Mouse (Mus musculus): Measurements from ENCODE around the gene Ldlr. TPM values are rescaled to one million over a fixed set of nuclear protein-coding genes. Genes with fewer than 3 reads are reported as not detected.

Gene Ldlr
- polyA plus RNA-seq (2021; fragmentation: Nextera tagmentation) = 4.4 and 5.9 TPM in 2 replicates
- long read RNA-seq, experiment 1, full-length matches to known transcripts = 21 of 38 reads
- long read RNA-seq, experiment 1, partial matches to known transcripts = 12 of 38 reads
- long read RNA-seq, experiment 1, other reads (novel, unspliced or antisense) = 5 of 38 reads
- long read RNA-seq, experiment 2, full-length matches to known transcripts = 1 of 2 reads
- long read RNA-seq, experiment 2, partial matches to known transcripts = 0 of 2 reads
- long read RNA-seq, experiment 2, other reads (novel, unspliced or antisense) = 1 of 2 reads

GRCm38 (mm10) chr9:21723377-21724146, at the start of gene Ldlr:
Gene Ldlr (plus strand): TSS chr9:21723483.

DNA sequence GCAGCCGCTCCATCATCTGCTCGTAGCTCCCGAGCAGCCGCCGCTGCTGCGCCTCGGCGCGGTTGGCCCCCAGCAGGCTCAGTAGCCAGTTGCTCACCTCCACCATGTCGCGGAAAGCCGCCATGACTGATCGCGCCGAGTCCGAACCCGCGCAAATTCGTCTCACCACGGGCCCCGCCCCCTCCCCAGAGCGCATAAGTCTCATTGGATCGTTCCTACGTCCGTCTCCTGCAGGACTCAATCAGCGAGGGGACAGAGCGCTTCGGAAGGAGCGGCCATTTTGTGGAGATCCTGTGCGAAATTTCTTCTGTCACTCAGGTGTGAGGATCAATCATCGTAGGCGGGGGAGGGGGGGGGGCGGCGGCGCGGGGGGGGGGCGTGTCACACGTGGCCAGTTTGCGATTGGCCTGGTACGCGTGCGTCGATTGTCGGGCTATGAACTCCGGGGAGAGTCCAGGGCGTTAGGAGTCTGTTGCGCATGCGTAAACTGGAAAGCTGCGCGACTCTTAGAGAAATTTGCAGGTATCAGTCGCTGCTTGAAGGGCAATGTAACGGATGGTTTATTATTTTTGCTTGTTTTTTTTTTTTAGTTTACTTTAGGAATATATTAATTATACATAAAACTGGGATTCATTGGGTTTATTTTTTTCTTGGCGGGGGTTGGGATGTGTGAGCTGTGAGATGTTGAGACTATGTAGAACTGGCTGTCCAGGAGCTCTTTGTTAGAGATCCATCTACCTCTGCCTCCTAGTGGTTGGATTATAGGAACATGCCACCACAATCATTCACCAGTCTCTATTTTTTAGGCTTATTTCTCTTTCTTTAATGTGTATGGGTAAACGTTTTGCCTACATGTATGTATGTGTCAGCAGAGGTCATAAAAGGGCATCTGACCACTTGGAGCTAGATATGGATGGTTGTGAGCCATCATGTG, 37.1 kb downstream of the Ldlr start, which contains the start of gene Spc24:
Gene Spc24 (minus strand): TSS at position 149 of the 934 bp plus-strand sequence.

DNA sequence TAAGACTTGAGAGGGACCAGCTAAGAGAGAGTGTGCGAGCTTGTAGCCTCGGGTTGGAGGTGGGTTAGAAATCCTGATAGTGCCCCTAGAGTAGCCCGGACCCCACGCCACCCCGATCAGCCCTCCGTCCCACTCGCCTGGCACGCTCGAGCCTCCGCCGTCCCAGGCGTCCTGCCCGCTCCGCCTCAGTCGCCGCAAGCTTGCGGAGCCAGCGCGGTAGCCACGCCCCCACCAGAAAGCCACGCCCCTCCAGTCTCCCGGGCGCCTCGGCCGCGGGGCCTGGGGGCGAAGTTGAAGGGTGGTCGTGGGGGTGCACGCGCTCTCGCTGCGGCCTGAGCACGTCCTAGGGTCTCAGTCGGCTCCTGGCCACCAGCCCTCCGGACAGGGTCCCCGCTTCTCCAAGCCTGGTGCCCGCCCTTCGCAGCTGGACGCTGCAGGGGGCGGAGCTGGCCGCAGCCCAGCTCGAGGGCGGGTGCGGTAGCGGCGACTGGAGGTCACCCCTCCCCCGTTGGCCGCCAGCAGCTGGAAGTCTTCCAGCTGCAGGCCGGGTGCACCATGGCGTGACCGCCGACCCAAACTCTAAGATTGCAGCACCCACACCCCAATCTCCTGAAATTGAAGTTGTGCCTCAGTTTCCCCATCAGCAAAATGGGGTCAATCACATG, 75.2 kb downstream of the Ldlr start, which contains the start of gene Kank2:
Gene Kank2 (minus strand): TSS at position 400 of the 665 bp plus-strand sequence.

Other genes starting within 250 kb of the Ldlr start
- gene Tmed1, start 213.2 kb upstream of the Ldlr start, polyA plus RNA-seq (2021; fragmentation: Nextera tagmentation) = 32.1 and 32.7 TPM in 2 replicates
- gene AB124611, start 197.3 kb upstream of the Ldlr start, polyA plus RNA-seq (2021; fragmentation: Nextera tagmentation) = 0.40 and 0.46 TPM in 2 replicates
- gene Carm1, start 176.6 kb upstream of the Ldlr start, polyA plus RNA-seq (2021; fragmentation: Nextera tagmentation) = 7.5 and 8.3 TPM in 2 replicates
- gene Timm29, start 130.8 kb upstream of the Ldlr start, polyA plus RNA-seq (2021; fragmentation: Nextera tagmentation) = 24.4 and 31.1 TPM in 2 replicates
- gene Yipf2, start 130.7 kb upstream of the Ldlr start, polyA plus RNA-seq (2021; fragmentation: Nextera tagmentation) = 15.4 and 21.2 TPM in 2 replicates
- gene Smarca4, start 107.3 kb upstream of the Ldlr start, polyA plus RNA-seq (2021; fragmentation: Nextera tagmentation) = 26.0 and 26.4 TPM in 2 replicates
- gene Spc24, start 36.8 kb downstream of the Ldlr start, polyA plus RNA-seq (2021; fragmentation: Nextera tagmentation) = 4.0 and 4.3 TPM in 2 replicates
- 1.4 and 1.9 TPM in 2 replicates for gene Kank2, start 75.3 kb downstream of the Ldlr start, polyA plus RNA-seq (2021; fragmentation: Nextera tagmentation)
- not detected in 2 replicates for gene Angptl8, start 112.0 kb downstream of the Ldlr start, polyA plus RNA-seq (2021; fragmentation: Nextera tagmentation)
- gene Dock6, start 129.2 kb downstream of the Ldlr start, polyA plus RNA-seq (2021; fragmentation: Nextera tagmentation) = 3.2 and 3.9 TPM in 2 replicates
- 6.7 and 6.8 TPM in 2 replicates for gene Rab3d, start 194.7 kb downstream of the Ldlr start, polyA plus RNA-seq (2021; fragmentation: Nextera tagmentation)
- 8.4 and 9.2 TPM in 2 replicates for gene Ccdc159, start 204.0 kb downstream of the Ldlr start, polyA plus RNA-seq (2021; fragmentation: Nextera tagmentation)
- gene Tmem205, start 204.1 kb downstream of the Ldlr start, polyA plus RNA-seq (2021; fragmentation: Nextera tagmentation) = 87.3 and 88.2 TPM in 2 replicates
- gene Plppr2, start 213.6 kb downstream of the Ldlr start, polyA plus RNA-seq (2021; fragmentation: Nextera tagmentation) = 75.3 and 142 TPM in 2 replicates
- gene Swsap1, start 232.3 kb downstream of the Ldlr start, polyA plus RNA-seq (2021; fragmentation: Nextera tagmentation) = 6.2 and 17.7 TPM in 2 replicates
- gene Epor, start 240.0 kb downstream of the Ldlr start, polyA plus RNA-seq (2021; fragmentation: Nextera tagmentation) = 16.7 and 18.2 TPM in 2 replicates

Data from left cerebral cortex, adult 6 months (tissue).